Mouse (Mus musculus) C2C12 (cell line): ENCODE results near the gene 1700001K19Rik.

ENCODE experiments used
- CEBPB ChIP-seq: IDR thresholded peaks from one replicate; pipeline ENCODE4 v1.6.1; 2011; ENCODE audit warnings: low read depth, mild to moderate bottlenecking, control low read depth, moderate library complexity
- CTCF ChIP-seq: IDR thresholded peaks from one replicate; pipeline ENCODE4 v1.5.1; 2011; ENCODE audit not compliant: control insufficient read depth, insufficient read depth, insufficient read length

GRCm38 (mm10) chr12:110711270-110711669 is 28.9 kb upstream of the 1700001K19Rik start:
- TF ChIP-seq CTCF (no peak), CEBPB (no peak)
